Mouse (Mus musculus): ENCODE data around the gene Gfra4.
A peak's percentile ranks its signal among the peaks of the same experiment; 100 is the strongest.
"Not testable (repeated sequence)": the region's sequence is repeated elsewhere in the genome, so short reads cannot be mapped to it uniquely, and the experiment has no call there.

Gene Gfra4

GRCm38 (mm10) chr2:131052043-131052442 is 9.2 kb upstream of the Gfra4 start:
- DNase-seq (ENCODE audit: low read depth, low spot score), result no peak

DNA sequence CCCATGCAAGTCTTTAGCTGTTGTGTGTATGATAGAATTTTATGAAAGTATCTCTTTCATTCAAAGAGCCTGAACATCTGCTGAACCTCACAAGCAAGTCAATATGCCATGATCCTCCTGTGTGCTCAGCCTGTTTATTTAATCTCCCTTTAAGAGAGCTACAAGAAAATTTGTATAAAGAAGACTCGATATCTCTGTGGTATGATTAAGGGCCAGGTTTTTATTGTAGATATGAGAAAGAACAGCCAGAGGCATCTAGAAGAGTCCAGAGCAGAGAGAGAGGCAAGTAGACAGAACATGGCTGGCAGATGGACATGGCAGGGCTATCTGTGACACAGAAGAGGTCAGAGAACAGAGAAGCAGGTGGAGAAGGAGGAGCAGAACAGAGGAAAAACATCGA is 3.1 kb upstream of the Gfra4 start:
- no peak for DNase-seq (ENCODE audit: low read depth, low spot score)

- DNase-seq (ENCODE audit: low read depth, low spot score), result no peak
These were observed 2.3 kb upstream of the Gfra4 start for GRCm38 (mm10) chr2:131044989-131045720.

DNA sequence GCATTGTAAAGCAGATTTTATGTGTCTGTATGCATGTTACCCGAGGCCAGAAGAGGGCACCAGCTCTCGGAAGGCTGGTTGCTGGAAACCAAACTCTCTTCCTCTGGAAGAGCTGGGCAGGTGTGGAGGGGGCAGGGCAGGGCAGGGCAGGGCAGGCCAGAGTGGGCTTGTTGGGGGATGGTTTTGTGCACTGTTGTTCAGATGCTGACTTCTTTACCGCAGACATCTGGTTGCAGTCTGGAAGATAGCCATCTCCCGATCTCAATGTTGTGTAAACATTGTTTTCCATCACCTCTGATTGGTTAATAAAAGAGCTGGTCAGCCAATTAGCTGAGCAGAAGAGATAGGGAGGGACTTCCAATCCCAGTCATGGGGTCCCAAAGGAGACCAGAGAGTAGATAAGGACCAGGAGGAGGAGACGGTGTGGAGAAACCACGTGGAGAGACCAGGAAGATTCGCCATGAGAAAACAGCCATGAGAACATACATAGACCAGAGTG is 1.5 kb upstream of the Gfra4 start:
- DNase-seq (ENCODE audit: low read depth, low spot score), result no peak

GRCm38 (mm10) chr2:131040854-131041825 is 1.7 kb downstream of the Gfra4 start:
- DNase-seq (ENCODE audit: low read depth, low spot score), result peak; percentile 43

DNA sequence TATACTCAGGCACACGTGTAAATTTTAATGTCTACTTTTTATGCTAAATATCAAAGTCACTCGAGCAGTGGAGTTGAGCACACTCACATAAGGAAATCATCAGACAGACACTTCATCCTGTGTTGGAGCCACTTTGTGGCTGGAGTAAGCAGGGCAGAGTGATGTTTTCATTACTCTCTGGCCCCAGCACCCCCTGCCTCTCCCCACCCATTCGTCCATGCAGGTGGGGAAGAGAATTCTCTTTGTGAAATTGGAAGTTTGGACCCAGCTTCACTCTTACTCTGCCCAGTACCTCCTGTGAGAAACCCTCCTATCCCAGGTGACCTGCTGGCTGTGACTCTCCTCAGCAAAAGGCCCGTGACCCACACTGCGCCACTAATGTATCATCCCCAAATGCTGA is 4.2 kb downstream of the Gfra4 start:
- no peak for DNase-seq (ENCODE audit: low read depth, low spot score)

GRCm38 (mm10) chr2:131038197-131038596 is 4.7 kb downstream of the Gfra4 start:
- no peak for DNase-seq (ENCODE audit: low read depth, low spot score)

DNA sequence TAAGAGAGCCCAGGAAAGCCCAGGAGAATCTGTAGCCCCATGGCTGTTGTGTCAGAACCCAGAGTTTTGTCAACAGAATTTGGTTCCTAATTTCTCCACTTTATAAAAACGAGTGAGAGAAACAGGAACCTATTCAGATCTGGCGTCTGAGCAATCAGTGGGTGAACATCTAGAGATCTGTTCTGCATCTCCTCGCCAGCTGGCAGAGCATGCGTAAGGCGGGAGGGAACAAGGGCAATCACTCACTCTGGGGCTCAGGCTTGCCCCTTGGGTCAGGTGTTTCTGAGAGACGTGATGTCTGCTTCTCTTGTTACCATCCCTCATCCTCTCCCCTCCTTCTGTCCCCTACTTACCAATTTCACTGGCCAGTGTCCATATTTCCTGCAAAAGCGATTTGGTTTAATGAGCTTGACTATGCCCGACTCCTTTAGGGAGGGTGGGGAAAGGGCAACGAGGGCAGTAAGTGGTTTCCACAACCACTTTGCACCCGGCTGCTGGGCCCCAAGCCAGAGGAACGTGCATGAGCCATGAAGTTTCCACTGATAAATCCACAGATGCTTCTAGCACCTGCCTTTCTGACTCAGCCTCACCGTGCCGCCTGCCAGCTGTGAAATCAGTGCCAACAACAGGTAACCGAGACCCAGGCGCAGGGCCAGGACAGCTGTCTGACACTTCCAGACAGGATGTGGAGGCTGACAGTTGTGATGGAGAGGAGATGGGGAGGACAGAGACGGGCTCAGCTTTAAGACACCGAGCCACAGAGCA is 5.5 kb downstream of the Gfra4 start:
- no peak for DNase-seq (ENCODE audit: low read depth, low spot score)

- no peak for DNase-seq (ENCODE audit: low read depth, low spot score)
These were observed 6.1 kb downstream of the Gfra4 start for GRCm38 (mm10) chr2:131036757-131037156.

DNA sequence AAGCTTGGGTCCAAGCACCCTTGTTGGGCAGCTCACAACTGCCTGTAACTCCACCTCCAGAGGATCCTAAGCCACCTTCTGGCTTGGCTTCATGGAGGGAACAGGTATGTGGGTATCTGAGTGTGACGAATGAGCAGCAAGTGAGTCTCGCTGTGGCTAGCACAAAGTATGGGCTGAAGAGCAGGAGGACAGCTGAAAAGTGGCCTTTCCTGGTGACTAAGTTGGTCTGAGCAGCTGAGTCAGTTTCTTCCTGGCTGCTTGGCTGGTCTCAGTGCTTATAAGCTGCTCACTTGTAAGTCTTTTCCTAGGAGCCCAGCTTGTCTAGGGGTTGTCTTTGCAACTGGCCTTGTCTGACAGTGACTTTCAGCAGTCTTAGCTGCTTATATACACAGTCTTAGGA is 6.5 kb downstream of the Gfra4 start:
- no peak for DNase-seq (ENCODE audit: low read depth, low spot score)

GRCm38 (mm10) chr2:131031406-131031805 is 11.5 kb downstream of the Gfra4 start:
- not testable (repeated sequence) for DNase-seq (ENCODE audit: low read depth, low spot score)

DNA sequence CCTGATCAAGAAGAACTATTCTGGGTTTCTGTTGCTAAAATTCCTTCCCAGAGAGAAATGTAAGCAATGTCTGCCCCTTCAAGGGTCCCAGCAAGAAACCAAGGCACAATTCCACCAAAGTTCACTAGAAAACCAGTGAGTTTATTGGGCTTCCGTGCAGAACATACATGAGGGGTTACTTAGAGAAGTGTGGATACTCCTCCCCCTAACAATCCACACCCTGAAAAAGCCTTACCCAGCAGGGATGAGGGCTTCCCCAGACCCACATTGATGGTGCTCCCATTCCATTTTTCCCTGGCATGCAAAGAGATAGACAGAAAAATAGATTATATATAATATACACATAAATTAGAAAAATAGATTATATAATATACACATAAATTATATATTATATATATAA is 11.9 kb downstream of the Gfra4 start:
- DNase-seq (ENCODE audit: low read depth, low spot score), result no peak

- DNase-seq (ENCODE audit: low read depth, low spot score), result no peak
These were observed 12.3 kb downstream of the Gfra4 start for GRCm38 (mm10) chr2:131030561-131030960.

DNA sequence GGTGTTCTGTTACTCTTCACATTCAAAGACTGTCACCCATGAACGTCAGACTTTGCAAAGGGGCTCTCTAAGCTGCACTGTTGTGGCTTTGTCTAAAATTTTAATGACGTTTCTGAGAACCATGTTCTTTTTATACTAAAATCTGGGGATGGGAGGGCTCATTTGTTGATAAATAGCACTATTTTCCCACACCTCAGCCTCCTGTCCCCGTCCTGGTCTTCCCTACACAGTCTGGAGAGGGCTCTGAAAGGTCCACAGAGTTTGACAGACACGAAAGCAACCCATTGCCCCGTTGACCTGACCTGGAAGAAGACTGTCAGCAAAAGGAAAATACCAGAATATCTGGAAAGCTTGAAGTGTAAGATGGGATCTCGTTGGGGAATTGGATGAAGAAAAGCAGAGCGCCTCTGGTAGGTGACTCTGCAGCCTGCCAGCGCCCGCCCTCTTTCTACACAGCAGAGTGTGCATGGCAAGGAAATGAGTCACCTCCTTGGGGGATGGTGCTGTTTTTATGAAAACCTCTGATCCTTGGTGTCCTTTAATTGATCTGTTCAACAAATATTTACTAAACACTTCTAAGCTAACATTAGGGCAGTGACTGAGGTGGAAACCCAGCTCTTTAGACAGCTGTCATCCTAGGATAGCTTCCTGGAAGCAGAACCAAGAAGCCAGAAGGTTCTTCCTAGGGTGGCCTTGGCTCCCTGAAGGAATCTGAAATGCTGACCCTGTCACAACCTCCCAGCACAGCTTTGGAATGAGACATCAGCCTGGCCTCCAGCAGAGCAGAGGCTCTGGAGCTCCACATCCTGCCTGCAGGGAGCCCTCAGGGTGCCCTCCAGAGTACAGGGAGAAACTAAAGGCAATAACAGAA is 13.6 kb downstream of the Gfra4 start:
- DNase-seq (ENCODE audit: low read depth, low spot score), result no peak

- DNase-seq (ENCODE audit: low read depth, low spot score), result no peak
These were observed 15.9 kb downstream of the Gfra4 start for GRCm38 (mm10) chr2:131026941-131027340.

DNA sequence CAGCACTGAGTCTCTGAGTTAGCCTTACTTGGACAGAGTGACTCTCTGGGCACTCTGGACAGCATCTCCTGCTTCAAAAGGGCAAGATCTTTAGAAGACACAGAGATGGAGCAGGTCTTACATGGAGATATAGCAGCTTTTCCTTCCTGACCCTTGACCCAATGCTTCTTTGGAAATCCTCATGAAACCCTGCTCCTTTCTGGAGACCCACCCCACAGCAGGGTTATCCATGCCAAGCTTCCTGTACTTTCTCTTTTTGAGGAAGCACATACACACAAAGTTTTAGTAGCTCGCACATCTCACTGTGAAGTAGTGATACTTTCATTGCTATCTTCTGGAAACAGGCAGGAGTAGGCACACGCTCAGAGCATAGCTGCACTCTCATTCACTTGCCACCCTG is 17.7 kb downstream of the Gfra4 start:
- no peak for DNase-seq (ENCODE audit: low read depth, low spot score)

GRCm38 (mm10) chr2:131010566-131010965 is 32.3 kb downstream of the Gfra4 start:
- DNase-seq (ENCODE audit: low read depth, low spot score), result no peak

GRCm38 (mm10) chr2:131009123-131009522 is 33.8 kb downstream of the Gfra4 start:
- no peak for DNase-seq (ENCODE audit: low read depth, low spot score)

DNA sequence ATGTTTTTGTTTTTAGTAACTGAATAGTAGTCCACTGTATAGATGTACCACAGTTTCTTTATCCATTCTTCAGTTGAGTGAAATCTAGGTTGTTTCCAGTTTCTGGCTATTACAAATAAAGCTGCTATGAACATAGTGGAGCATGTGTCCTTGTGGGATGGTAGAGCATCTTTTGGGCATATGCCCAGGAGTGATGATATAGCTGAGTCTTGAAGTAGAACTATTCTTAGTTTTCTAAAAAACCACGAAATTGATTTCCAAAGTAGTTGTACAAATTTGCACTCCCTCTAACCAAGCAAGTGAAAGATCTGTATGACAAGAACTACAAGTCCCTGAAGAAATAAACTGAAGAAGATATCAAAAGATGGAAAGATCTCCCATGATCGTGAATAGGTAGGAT is 50.1 kb downstream of the Gfra4 start:
- no peak for DNase-seq (ENCODE audit: low read depth, low spot score)
